Comparison of ENCODE assay signal across 8 mouse cellular contexts in the genomic region with DNA sequence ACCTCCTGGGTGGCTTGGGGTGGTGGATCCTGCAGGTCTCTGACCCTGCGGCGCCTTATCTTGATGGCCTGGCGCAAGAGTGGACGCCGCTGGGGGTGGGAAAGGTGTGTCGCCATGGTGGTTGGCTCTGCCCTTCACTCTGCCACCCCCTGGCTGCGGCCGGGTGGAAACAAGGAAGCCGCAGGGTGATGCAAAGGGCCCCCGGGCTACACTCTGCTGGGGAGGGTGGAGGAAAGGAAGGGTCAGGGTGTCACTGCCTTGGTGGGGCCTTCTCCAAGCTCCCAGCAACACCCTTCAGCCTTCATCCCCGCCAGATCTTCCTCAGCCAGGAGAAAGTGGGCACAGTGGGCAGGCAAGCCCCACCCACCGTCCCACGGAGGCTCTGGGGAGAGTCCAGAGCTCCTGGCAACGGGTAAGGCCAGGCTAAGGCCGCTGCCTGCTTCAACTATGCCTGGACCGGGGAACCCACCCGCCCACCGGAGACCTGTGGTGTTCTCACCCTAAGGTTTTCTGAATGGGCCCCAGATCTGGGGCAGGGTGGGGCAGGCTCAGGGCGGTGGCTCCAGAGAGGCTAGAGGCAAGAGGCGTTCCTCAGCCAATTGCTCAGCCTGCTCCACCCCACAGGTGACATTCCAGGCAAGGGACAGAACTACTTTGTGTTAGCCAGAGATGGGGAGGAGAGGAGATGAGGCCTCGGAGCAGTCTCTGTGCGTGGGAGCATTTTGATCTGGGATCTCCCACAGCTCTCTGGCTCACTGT. TPM values are rescaled to one million over a fixed set of nuclear protein-coding genes. Genes with fewer than 3 reads are reported as not detected.
DNase-seq lines count a peak whose midpoint lies in the region; ATAC-seq and TF ChIP-seq lines count a peak whose summit lies in the region.

Unc13d (minus strand) TSS at position 516 of the 759 bp plus-strand sequence.

- intact Hi-C loops in heart, postnatal 14 days (cut with DNase I) = no loop called here
- intact Hi-C loops in left cerebral cortex, postnatal 4 days (cut with DNase I) = no loop called here

- DNase-seq in kidney, adult 2 months = no peak
- no peak for DNase-seq in kidney, adult 11 months
- peak in 1 of 2 experiments; percentile 53 for DNase-seq in cerebellum, adult 2 months
- peak; percentile 34 to 41 for DNase-seq in heart, postnatal 14 days
- DNase-seq in lung, adult 18-20 months = peak; percentile 84 to 90
- DNase-seq in left cerebral cortex, postnatal 4 days = no peak
- no peak for DNase-seq in kidney, postnatal 14 days

- H3K27me3 ChIP-seq in kidney, adult 2 months (replicated peaks; ENCODE audit: control insufficient read depth, insufficient read depth, low read length) = no peaks in the 10 kb centered on the region
- H3K27me3 ChIP-seq in cerebellum, adult 2 months (ENCODE audit: control insufficient read depth, insufficient read depth, low read length) = no peaks in the 10 kb centered on the region
- no peaks in the 10 kb centered on the region for H3K27me3 ChIP-seq in neural tube, embryonic 14.5 days (ENCODE audit: control insufficient read depth, insufficient read depth, low read length)

- WGBS in kidney, adult 2 months = 56% methylated on average over 22 of the region's 22 CpGs
- WGBS in cerebellum, adult 2 months = 39% methylated on average over 22 of the region's 22 CpGs
- 71% methylated on average over 22 of the region's 22 CpGs for WGBS in neural tube, embryonic 14.5 days

- 0 out of 2 replicates have a peak, but pooled peaks cover 3% of the 10 kb centered on the region for H3K4me1 ChIP-seq in kidney, adult 2 months (ENCODE audit: control insufficient read depth, insufficient read depth, low read length)
- peaks cover 57% of the 10 kb centered on the region for H3K4me1 ChIP-seq in cerebellum, adult 2 months (ENCODE audit: control insufficient read depth, insufficient read depth, low read length)
- peaks cover 9% of the 10 kb centered on the region; the same call in 1 of the 2 replicates for H3K4me1 ChIP-seq in neural tube, embryonic 14.5 days (ENCODE audit: control insufficient read depth, insufficient read depth, low read length)

- TF ChIP-seq CTCF in kidney, adult 2 months (conservative IDR thresholded peaks at IDR 0.05; ENCODE audit: insufficient read depth, insufficient read length, low read depth, low read length) = no peak
- TF ChIP-seq CTCF in cerebellum, adult 2 months (IDR thresholded peaks at IDR 0.05; ENCODE audit: borderline replicate concordance, insufficient read depth, low read depth, low read length) = no peak

- H3K4me2 ChIP-seq in neural tube, embryonic 14.5 days (ENCODE audit: low read depth, low read length) = peak within 1 kb of the TSS; percentile 48

- ATAC-seq in neural tube, embryonic 14.5 days (ENCODE audit: low read depth) = 0 out of 2 replicates have a peak, but pooled peaks have one; percentile 5

- H3K27ac ChIP-seq in kidney, adult 2 months (ENCODE audit: insufficient read depth, low read depth, low read length) = peak within 1 kb of the TSS; percentile 16; the same call in 1 of the 2 replicates
- H3K27ac ChIP-seq in cerebellum, adult 2 months (ENCODE audit: insufficient read depth, low read length) = peak within 1 kb of the TSS; percentile 53
- H3K27ac ChIP-seq in neural tube, embryonic 14.5 days (ENCODE audit: low read depth, low read length) = peak within 1 kb of the TSS; percentile 34; the same call in 1 of the 2 replicates

- H3K4me3 ChIP-seq in kidney, adult 2 months (ENCODE audit: insufficient read depth, low read depth, low read length) = no peak within 1 kb of the TSS; the same call in 1 of the 2 replicates
- no peak within 1 kb of the TSS for H3K4me3 ChIP-seq in cerebellum, adult 2 months (replicated peaks; ENCODE audit: insufficient read depth, low read depth, low read length)
- H3K4me3 ChIP-seq in neural tube, embryonic 14.5 days (ENCODE audit: low read depth, low read length) = peak within 1 kb of the TSS; percentile 16; the same call in 1 of the 2 replicates

- 0 out of 2 replicates have a peak within 1 kb of the TSS, but pooled peaks have one; percentile 16 for H3K9ac ChIP-seq in neural tube, embryonic 14.5 days (replicated peaks; ENCODE audit: low read depth, low read length)

- H3K9me3 ChIP-seq in neural tube, embryonic 14.5 days (ENCODE audit: control insufficient read depth, low read length) = no peaks in the 10 kb centered on the region

- no peak for TF ChIP-seq POLR2A in kidney, adult 2 months (IDR thresholded peaks at IDR 0.05; ENCODE audit: low read depth, low read length)
- TF ChIP-seq POLR2A in cerebellum, adult 2 months (IDR thresholded peaks at IDR 0.05; ENCODE audit: borderline replicate concordance, insufficient read depth, low read length) = no peak

- H3K36me3 ChIP-seq in kidney, adult 2 months (ENCODE audit: control insufficient read depth, insufficient read depth, low read length) = peaks cover 7% of the 10 kb centered on the region
- peaks cover 28% of the 10 kb centered on the region for H3K36me3 ChIP-seq in neural tube, embryonic 14.5 days (ENCODE audit: control insufficient read depth, insufficient read depth, low read length)

RNA-seq across cellular contexts. Expression of gene Unc13d, which starts in this region (rescaled TPM):
- 1.1 and 2.4 TPM in 2 replicates for polyA plus RNA-seq in kidney, adult 2 months (2012; rRNA removed)
- polyA plus RNA-seq in cerebellum, adult 2 months (2012; rRNA removed) = 3.8 and 5.7 TPM in 2 replicates
- total RNA-seq in heart, postnatal 14 days (2021) = 1 to 10 TPM in 1 of 2 experiments, under 1 TPM in 1; 0.81 to 1.7 TPM
- 0.88 and 0.98 TPM in 2 replicates for polyA plus RNA-seq in neural tube, embryonic 14.5 days (2014; fragmentation: Nextera tagmentation; extraction: Ambion mirVana)
- 1 to 10 TPM in 1 of 2 experiments, under 1 TPM in 1; 0.56 to 1.2 TPM for total RNA-seq in left cerebral cortex, postnatal 4 days (2021)

Comparison
In these comparisons a context has a peak if more than half of its experiments do, and no peak if none do; other contexts are left out.
1. Peak in ATAC-seq, H3K4me3 ChIP-seq, H3K27ac ChIP-seq, H3K9ac ChIP-seq and H3K4me2 ChIP-seq in neural tube, embryonic 14.5 days; RNA of the gene not detected or under 1 TPM.
2. DNase-seq: peak in heart, postnatal 14 days (2 of 2) and lung, adult 18-20 months (2 of 2); none in kidney, adult 2 months (single experiment), kidney, adult 11 months (single experiment), left cerebral cortex, postnatal 4 days (single experiment) and kidney, postnatal 14 days (single experiment).
3. Peak in every context shown above with its lines, with median percentiles within 50 percentile points of each other: H3K27ac ChIP-seq.